Mouse (Mus musculus): Measurements from ENCODE around the gene Axdnd1.
"Not testable (repeated sequence)": the region's sequence is repeated elsewhere in the genome, so short reads cannot be mapped to it uniquely, and the experiment has no call there.

The Axdnd1 gene

DNA sequence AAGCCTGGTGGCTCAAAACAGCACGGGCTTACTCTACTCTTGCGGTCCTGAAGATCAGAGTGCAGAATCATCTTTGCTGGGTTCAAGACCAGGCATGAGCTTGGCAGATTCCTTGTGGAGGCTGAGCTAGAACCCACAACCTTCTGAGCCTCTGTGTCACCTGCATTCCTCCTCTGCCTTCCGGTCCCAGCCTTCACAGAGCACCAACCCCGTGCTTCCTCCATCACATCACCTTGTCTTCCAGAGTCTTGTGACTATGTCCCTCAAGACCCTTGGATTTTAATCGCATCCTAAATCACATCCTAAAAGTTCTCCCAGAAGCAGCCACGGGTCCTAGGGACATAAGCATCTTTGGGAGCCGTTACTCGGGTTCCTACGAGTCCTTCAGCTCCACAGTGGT lies 97.8 kb downstream of the Axdnd1 start:
- no peak for DNase-seq (ENCODE audit: low read depth)

DNA sequence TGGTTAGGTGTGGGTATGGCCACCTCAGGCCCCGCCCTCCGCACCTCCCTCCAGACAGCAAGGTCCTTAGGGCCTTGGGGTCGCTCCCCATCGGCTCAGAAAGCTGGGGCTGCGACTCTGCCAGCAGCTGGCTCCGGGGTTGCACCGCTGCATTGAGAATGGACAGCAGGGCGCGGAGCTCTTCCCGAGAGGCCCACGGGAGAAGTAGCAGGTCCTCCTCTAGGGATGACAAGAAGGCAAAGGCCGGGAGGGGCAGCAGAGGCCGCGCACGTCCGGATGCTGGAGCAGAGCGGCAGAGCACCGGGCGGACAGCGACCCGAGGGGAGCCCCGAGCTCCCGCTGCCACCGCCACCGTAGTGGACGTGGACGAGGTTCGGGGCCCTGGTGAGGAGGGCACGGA lies 110.3 kb downstream of the Axdnd1 start, which contains the start of gene Nphs2:
Nphs2 (plus strand) TSS at position 98 of the 400 bp plus-strand sequence.
- no peak for DNase-seq (ENCODE audit: low read depth)

DNA sequence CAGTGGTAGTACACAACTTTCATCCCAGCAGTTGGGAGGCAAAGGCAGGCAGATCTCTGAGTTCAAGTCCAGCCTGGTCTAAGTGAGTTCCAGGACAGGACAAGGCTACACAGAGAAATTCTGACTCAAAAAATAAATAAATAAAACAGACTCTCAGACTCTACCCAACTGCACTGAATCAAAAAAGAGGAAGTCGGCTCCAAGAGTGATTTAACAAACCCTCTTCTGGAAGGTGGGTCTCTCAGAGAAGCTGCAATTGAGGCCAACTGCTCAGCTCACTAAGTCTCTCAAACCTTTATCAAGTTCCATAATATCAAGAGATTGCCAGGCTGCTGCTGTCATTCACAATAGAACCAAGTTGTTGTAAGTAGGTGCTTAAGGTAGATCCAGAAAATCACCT lies 112.4 kb downstream of the Axdnd1 start:
- no peak for DNase-seq (ENCODE audit: low read depth)

DNA sequence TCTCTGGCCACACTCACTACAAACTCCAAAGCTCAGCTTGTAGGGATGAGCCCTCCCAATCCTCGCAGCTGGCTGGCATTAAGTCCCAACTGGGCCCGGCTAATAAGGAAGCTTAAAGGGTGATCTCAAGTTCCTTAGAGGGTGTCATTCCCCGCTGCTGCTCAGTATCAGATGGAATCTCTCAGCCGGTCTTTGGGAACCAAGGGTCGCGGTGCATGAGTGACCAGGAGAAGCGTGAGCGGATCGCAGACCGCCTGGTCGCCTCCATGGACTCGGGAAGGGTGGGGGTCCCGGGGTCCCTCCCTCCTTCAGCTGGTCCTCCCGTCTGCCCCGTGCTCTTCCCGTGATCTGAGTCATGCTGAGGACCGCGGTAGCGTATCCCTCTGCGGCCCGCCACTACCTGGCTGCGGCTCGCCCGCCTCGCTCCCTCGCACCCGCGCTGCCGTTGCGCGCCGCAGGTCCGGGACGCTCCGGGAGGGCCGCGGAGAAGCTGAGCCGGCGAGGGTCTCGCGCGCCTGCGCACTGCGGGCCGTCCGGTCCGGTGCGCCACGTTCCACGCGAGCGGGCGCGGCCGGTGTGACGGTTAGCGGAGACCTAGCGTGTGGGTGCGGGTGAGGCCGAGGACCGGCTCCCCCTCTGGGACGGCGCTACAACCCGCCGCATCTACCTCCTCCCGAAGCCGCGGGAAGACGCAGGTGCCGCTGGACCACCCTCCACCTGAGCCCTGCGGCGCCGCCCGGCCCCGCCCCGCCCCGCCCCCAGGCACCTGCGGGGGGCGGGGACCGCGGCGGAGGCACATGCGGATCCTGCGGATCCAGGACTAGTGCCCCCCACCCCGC lies 117.8 kb downstream of the Axdnd1 start, which contains the start of gene Tdrd5:
Tdrd5 (minus strand) TSS at position 754 of the 839 bp plus-strand sequence.
- DNase-seq (ENCODE audit: low read depth): no peak

DNA sequence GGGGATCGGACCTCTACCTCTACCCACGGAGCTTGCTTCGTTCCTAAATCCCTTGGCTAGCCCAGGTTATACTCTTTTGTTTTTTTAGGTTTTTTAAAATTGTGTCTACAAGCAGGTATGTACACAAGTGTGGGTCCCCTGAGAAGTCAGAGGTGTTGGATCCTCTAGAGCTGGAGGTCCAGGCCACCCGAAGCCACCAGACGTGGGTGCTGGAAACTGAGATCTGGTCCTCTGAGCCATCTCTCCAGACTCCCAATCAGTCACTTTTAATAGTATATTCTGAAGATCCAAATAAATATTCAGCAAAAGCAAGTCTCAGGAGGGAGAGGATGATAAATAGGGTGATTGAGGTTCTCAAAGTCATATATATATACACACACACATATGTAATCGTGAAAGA lies 130.9 kb downstream of the Axdnd1 start:
- no peak for DNase-seq (ENCODE audit: low read depth)

DNA sequence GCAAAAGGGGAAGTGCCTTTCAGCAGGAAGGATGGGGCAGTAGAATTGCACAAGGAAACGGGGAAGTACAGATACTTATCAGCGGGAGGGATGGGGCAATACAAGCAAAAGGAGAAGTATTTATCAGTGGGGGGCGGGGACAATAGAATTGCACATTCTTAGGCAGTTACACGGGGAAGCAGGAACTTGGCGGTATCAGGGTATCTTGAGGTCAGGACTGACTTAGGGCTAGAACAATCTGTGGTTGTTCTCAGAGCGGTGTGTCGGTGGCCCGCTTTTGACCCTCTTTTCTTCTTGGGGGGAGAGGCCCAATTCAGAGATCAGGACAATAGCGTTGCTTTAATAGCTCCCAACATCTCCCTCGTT lies 131.8 kb downstream of the Axdnd1 start:
- not testable (repeated sequence) for DNase-seq (ENCODE audit: low read depth)

DNA sequence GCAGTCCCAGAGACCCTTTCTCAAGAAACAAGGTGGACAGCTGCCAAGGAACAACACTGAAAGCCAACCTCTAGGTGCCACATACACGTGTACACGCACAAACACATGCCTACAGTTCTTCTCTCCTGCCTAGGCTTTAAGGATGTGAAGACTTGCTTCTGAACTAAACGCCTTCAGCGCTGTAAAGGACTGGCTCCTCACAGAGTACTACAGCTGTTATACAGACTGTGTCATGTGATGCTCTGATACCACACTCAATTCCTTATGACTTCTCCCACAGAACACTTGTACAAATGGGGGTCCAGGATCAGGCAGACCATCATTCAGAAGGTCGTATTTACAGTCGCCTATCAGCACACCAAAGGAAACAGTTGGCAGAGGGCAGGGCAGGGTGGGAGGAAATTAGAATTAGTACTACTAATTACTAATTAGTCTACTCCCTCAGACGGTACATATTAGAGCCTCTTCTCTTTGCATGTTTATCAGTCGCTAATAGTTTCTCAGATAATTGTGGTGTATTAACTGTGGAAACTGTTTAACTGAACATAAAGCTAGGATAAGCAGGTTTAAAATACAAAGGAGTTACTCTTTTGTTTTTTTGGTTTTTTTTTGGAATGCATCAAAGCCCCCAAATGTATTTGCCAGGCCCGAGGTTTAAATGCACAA lies 132.3 kb downstream of the Axdnd1 start:
- DNase-seq (ENCODE audit: low read depth): no peak

DNA sequence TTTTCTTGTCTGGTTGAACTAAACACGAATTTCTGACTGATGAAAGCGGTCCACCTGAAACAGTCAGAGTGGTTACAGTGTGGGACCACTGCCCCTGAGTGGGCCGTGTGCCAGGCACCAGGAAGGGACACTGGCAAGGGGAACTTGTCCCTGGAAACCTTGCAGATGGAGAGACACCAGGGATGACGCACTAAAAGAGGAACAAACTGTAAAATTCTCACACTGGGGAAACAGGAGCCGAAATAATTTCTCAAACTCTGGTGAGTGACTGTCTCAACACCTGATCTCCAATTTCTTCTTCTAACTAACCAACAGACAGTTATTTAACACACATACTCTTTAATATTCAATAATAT lies 135.4 kb downstream of the Axdnd1 start:
- no peak for DNase-seq (ENCODE audit: low read depth)

DNA sequence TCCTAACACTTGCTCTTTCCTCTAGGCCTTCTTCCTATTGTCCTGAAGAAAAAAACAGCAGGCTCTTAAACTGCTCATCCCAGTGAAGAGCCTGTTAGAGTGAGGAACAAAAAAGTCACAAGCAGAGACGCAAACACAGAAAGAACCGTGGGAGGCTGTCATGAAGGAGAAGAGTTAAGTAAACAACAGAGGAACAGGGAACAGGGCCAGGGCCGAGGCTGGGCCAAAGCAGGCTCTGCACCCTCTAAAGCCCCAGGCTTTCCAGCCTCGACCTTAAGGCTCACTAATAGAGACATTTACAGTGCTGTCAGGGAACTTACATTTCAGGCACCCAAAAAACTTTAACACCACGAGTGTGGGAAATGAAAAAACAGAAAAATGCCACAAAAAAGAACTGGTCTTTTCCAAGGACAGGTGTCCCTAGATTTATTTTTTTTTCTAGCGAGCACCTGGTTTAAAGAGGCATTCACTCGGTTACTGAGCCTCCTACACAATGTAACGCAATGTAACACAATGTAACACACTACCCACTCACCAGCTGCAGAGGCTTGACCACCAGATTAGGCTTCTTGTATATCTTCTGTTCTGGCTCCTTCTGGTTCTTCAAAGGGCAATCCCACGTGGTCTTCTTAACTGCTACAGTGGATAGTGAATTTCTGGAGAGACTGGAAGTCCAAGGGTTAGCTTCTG lies 136.0 kb downstream of the Axdnd1 start:
- no peak for DNase-seq (ENCODE audit: low read depth)

DNA sequence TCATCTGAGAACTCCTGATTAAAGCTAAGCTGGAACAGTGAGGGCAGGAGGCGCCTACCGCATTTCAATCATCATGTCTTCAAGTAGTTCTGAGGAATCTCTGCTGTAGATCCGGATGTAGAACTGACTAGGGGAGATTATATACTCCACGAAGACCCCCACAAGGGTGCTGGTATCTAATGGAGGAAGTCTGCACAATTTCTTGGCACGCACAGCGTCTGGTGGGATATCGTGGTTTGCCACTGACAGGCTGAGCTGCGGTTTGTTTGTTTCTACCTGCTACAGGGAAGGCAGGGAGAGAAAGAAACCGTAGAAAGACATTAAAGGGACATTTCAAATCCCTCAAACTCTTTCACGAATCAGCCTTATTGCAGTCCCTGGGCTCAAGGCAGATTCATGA lies 136.8 kb downstream of the Axdnd1 start:
- no peak for DNase-seq (ENCODE audit: low read depth)

DNA sequence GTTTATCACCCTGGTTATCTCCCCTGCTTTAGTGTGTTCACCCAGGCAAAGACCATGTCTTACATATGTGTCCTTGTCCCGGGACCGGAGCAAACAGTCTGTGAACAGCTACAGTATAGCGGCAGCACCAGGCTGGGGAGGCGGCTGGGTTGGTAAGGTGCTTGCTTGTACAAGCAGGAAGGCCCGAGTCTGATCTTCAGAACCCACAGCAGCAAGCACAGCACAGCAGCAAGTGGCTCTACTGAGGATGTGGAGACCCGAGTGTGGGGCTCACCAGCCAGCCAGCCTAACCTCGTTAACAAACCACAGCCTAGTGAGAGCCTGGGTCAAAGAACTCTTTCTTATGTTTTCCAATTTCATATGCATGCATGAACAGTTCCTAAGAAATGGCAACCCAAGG lies 140.8 kb downstream of the Axdnd1 start:
- no peak for DNase-seq (ENCODE audit: low read depth)

DNA sequence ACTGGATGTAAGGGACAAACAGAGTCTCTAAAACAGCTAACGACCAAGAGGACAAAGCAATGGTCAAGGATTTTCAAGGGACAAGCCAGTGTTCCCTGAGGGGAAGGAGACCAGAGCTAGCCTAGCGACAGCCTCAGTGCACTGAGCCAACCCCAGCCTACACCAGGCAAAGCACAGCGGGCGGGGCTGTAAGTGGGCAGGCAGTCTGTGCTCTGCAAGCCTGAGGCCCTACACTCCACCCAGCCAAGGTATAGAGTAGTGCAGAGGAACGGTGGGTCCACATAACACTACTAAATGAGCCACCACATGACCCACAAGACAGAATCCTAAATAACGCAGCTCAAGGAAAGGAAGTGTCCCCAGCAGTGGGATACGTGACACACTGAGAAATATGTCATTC lies 147.3 kb downstream of the Axdnd1 start:
- no peak for DNase-seq (ENCODE audit: low read depth)
